Mouse (Mus musculus) embryonic facial prominence, embryonic 14.5 days (tissue): ENCODE measurements around the gene Rrp1b. TPM values are rescaled to one million over a fixed set of nuclear protein-coding genes. Genes with fewer than 3 reads are reported as not detected.

Source experiments
- ATAC-seq: fragments of 200-750 bp; cut with Nextera tagmentation; 2 replicates; pipeline ENCODE4 v1.8.0; 2017; ENCODE audit warnings: low read depth, moderate number of reproducible peaks, moderate TSS enrichment
- DNase-seq: peaks from one replicate; pipeline ENCODE4 v3.0.0-alpha.2; 2015; ENCODE audit warnings: low spot score
- H3K27ac ChIP-seq: fragments of 300-500 bp; sonication (generic); replicated peaks from 2 replicates; pipeline ENCODE4 v1.5.1; 2014; ENCODE audit warnings: low read depth, mild to moderate bottlenecking, low read length, moderate library complexity
- H3K27me3 ChIP-seq: fragments of 300-500 bp; sonication (generic); replicated peaks from 2 replicates; pipeline ENCODE4 v1.6.1; 2014; ENCODE audit warnings: low read length; ENCODE audit not compliant: control insufficient read depth, insufficient read depth
- H3K36me3 ChIP-seq: fragments of 300-500 bp; sonication (generic); 2 replicates; pipeline ENCODE4 v1.6.1; 2014; ENCODE audit warnings: low read length, mixed read lengths; ENCODE audit not compliant: control insufficient read depth, insufficient read depth
- H3K4me1 ChIP-seq: fragments of 300-500 bp; sonication (generic); 2 replicates; pipeline ENCODE4 v1.6.1; 2014; ENCODE audit warnings: antibody characterized with exemption, low read length; ENCODE audit not compliant: control insufficient read depth, insufficient read depth
- H3K4me2 ChIP-seq: fragments of 300-500 bp; sonication (generic); 2 replicates; pipeline ENCODE4 v1.6.1; 2014; ENCODE audit warnings: low read depth, mild to moderate bottlenecking, low read length, moderate library complexity, mixed read lengths
- H3K4me3 ChIP-seq: fragments of 300-500 bp; sonication (generic); 2 replicates; pipeline ENCODE4 v1.5.1; 2014; ENCODE audit warnings: low read depth, mild to moderate bottlenecking, low read length
- H3K9ac ChIP-seq: fragments of 300-500 bp; sonication (generic); 2 replicates; pipeline ENCODE4 v1.6.1; 2014; ENCODE audit warnings: low read depth, mild to moderate bottlenecking, low read length, moderate library complexity, mixed read lengths
- H3K9me3 ChIP-seq: fragments of 300-500 bp; sonication (generic); 2 replicates; pipeline ENCODE4 v1.6.1; 2016; ENCODE audit warnings: low read length; ENCODE audit not compliant: control insufficient read depth
- whole genome bisulfite sequencing: fragments of 180-500 bp; shearing (Covaris S2); extraction: QIAGEN DNeasy Blood & Tissue Kit; methylation state at CpG from one replicate; pipeline ENCODE4 v1.1.7; 2014; 5-methylcytosine and 5-hydroxymethylcytosine counted together
- polyA plus RNA-seq: library from polyadenylated mRNA; unstranded; fragments of >200 nt; fragmentation: Nextera tagmentation; extraction: Ambion mirVana; gene quantifications from 2 replicates; pipeline ENCODE4 v1.2.1, GENCODE M21; 2014

Gene Rrp1b
- polyA plus RNA-seq, 1 experiment from 2014 or later: 41.9 TPM

GRCm38 (mm10) chr17:32022551-32022950 is 13.3 kb upstream of the Rrp1b start:
- no peaks in the 10 kb centered on the region for H3K36me3 ChIP-seq
- H3K27me3 ChIP-seq: no peaks in the 10 kb centered on the region
- H3K9ac ChIP-seq: no peak overlapping the region
- WGBS: 70% methylated on average over 6 of the region's 6 CpGs
- no peak for ATAC-seq
- H3K9me3 ChIP-seq: no peaks in the 10 kb centered on the region
- H3K27ac ChIP-seq: no peak overlapping the region
- H3K4me2 ChIP-seq: no peak overlapping the region
- H3K4me3 ChIP-seq: no peak overlapping the region
- peak; percentile 10 for DNase-seq
- H3K4me1 ChIP-seq: no peaks in the 10 kb centered on the region

GRCm38 (mm10) chr17:32023088-32023487 is 12.8 kb upstream of the Rrp1b start:
- Histone ChIP-seq H3K27ac (no peak overlapping the region), H3K4me3 (no peak overlapping the region), H3K27me3 (no peaks in the 10 kb centered on the region), H3K36me3 (no peaks in the 10 kb centered on the region), H3K4me2 (no peak overlapping the region), H3K9ac (no peak overlapping the region), H3K9me3 (no peaks in the 10 kb centered on the region), H3K4me1 (no peaks in the 10 kb centered on the region)
- DNase-seq: no peak
- ATAC-seq: no peak
- WGBS: 70% methylated on average over 8 of the region's 8 CpGs

GRCm38 (mm10) chr17:32024671-32025073 is 11.2 kb upstream of the Rrp1b start:
- Histone ChIP-seq H3K4me2 (no peak overlapping the region), H3K9me3 (no peaks in the 10 kb centered on the region), H3K27me3 (no peaks in the 10 kb centered on the region), H3K27ac (no peak overlapping the region), H3K4me1 (no peaks in the 10 kb centered on the region), H3K4me3 (no peak overlapping the region), H3K9ac (no peak overlapping the region), H3K36me3 (no peaks in the 10 kb centered on the region)
- ATAC-seq (no peak), DNase-seq (peak; percentile 13)
- WGBS: 61% methylated on average over 5 of the region's 5 CpGs

GRCm38 (mm10) chr17:32025386-32025785 is 10.5 kb upstream of the Rrp1b start:
- 7% methylated on average over 2 of the region's 2 CpGs for WGBS

GRCm38 (mm10) chr17:32027666-32028065 is 8.2 kb upstream of the Rrp1b start:
- H3K27me3 ChIP-seq: no peaks in the 10 kb centered on the region
- H3K4me3 ChIP-seq: no peak overlapping the region
- 33% methylated on average over 3 of the region's 3 CpGs for WGBS
- no peak overlapping the region for H3K27ac ChIP-seq
- DNase-seq (peak; percentile 86), ATAC-seq (no peak)
- H3K36me3 ChIP-seq: no peaks in the 10 kb centered on the region
- no peak overlapping the region for H3K9ac ChIP-seq
- H3K4me1 ChIP-seq: no peaks in the 10 kb centered on the region
- H3K4me2 ChIP-seq: no peak overlapping the region
- H3K9me3 ChIP-seq: no peaks in the 10 kb centered on the region

More at GRCm38 (mm10) chr17:32025386-32025785, 10.5 kb upstream of the Rrp1b start:
- ATAC-seq (peak; percentile 91), DNase-seq (peak; percentile 86)
- H3K4me2 ChIP-seq: no peak overlapping the region
- no peak overlapping the region for H3K27ac ChIP-seq
- no peaks in the 10 kb centered on the region for H3K27me3 ChIP-seq
- H3K9ac ChIP-seq: no peak overlapping the region
- no peaks in the 10 kb centered on the region for H3K4me1 ChIP-seq
- H3K36me3 ChIP-seq: no peaks in the 10 kb centered on the region
- H3K4me3 ChIP-seq: no peak overlapping the region
- no peaks in the 10 kb centered on the region for H3K9me3 ChIP-seq

GRCm38 (mm10) chr17:32028301-32028700 is 7.6 kb upstream of the Rrp1b start:
- ATAC-seq: no peak
- no peak for DNase-seq
- WGBS: 80% methylated on average over 3 of the region's 3 CpGs
- Histone ChIP-seq H3K4me3 (no peak overlapping the region), H3K4me2 (no peak overlapping the region), H3K36me3 (no peaks in the 10 kb centered on the region), H3K9me3 (no peaks in the 10 kb centered on the region), H3K4me1 (no peaks in the 10 kb centered on the region), H3K27me3 (no peaks in the 10 kb centered on the region), H3K27ac (no peak overlapping the region), H3K9ac (no peak overlapping the region)

GRCm38 (mm10) chr17:32031684-32032083 is 4.2 kb upstream of the Rrp1b start:
- H3K27me3 ChIP-seq: no peaks in the 10 kb centered on the region
- 46% methylated on average over 7 of the region's 7 CpGs for WGBS

GRCm38 (mm10) chr17:32034322-32034721 is 1.6 kb upstream of the Rrp1b start:
- no peaks in the 10 kb centered on the region for H3K36me3 ChIP-seq
- no peak overlapping the region for H3K4me3 ChIP-seq
- peaks cover 13% of the 10 kb centered on the region for H3K4me1 ChIP-seq
- H3K9ac ChIP-seq: no peak overlapping the region
- 86% methylated on average over 23 of the region's 23 CpGs for WGBS
- ATAC-seq (no peak), DNase-seq (no peak)
- H3K27me3 ChIP-seq: no peaks in the 10 kb centered on the region
- no peak overlapping the region for H3K4me2 ChIP-seq
- no peak overlapping the region for H3K27ac ChIP-seq
- no peaks in the 10 kb centered on the region for H3K9me3 ChIP-seq

More at GRCm38 (mm10) chr17:32031684-32032083, 4.2 kb upstream of the Rrp1b start:
- DNase-seq: no peak
- H3K9me3 ChIP-seq: no peaks in the 10 kb centered on the region
- no peak for ATAC-seq
- H3K9ac ChIP-seq: no peak overlapping the region
- no peak overlapping the region for H3K27ac ChIP-seq
- no peaks in the 10 kb centered on the region for H3K36me3 ChIP-seq
- H3K4me1 ChIP-seq: peaks cover 5% of the 10 kb centered on the region; the same call in 1 of the 2 replicates
- no peak overlapping the region for H3K4me2 ChIP-seq
- H3K4me3 ChIP-seq: no peak overlapping the region
